Mouse (Mus musculus): Measurements from ENCODE around the gene Igflr1.

DNA sequence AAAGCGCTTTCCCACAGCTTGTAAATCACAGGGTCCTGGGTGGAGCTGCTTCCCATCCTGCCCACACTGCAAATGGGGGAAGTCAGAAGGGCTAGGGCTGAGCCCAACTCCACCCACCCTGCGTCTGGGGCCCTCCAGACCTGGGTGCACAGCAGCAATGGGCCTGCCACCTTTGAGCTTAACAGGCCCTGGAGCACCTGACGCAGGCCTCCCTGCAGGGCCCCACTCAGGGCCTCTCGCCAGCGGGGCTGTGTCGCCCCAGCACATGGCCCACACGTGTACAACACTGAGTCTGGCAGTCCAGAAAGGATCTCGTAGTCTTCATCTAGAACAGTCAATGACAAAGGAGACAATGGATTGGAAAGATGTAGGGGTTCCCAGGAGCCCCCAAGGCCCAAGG is 14.7 kb downstream of the Igflr1 start:
- TF ChIP-seq CTCF (IDR thresholded peaks at IDR 0.05; ENCODE audit: extremely low read depth, insufficient read depth, insufficient read length, insufficient replicate concordance) (no peak), POLR2A (IDR thresholded peaks at IDR 0.05; ENCODE audit: low read depth, low read length) (no peak)

All from spleen, adult 2 months (tissue).